Mouse (Mus musculus) intestine, postnatal 0 days (tissue): Measurements from ENCODE around the gene Ifit3. TPM values are rescaled to one million over a fixed set of nuclear protein-coding genes. Genes with fewer than 3 reads are reported as not detected.
"Not testable (repeated sequence)": the region's sequence is repeated elsewhere in the genome, so short reads cannot be mapped to it uniquely, and the experiment has no call there.

Experiments
- ATAC-seq: fragments of 200-750 bp; cut with Nextera tagmentation; 2 replicates; pipeline ENCODE4 v1.8.0; 2017; ENCODE audit warnings: mild to moderate bottlenecking, moderate TSS enrichment, moderate library complexity
- H3K27ac ChIP-seq: fragments of 300-500 bp; sonication (generic); 2 replicates; pipeline ENCODE4 v1.5.1; 2014; ENCODE audit warnings: mild to moderate bottlenecking, low read depth, low read length, moderate library complexity
- H3K27me3 ChIP-seq: fragments of 300-500 bp; sonication (generic); replicated peaks from 2 replicates; pipeline ENCODE4 v1.6.1; 2014; ENCODE audit warnings: low read length, mixed read lengths; ENCODE audit not compliant: control insufficient read depth, insufficient read depth
- H3K36me3 ChIP-seq: fragments of 300-500 bp; sonication (generic); 2 replicates; pipeline ENCODE4 v1.6.1; 2014; ENCODE audit warnings: mild to moderate bottlenecking, moderate library complexity; ENCODE audit not compliant: control insufficient read depth, insufficient read depth
- H3K4me1 ChIP-seq: fragments of 300-500 bp; sonication (generic); replicated peaks from 2 replicates; pipeline ENCODE4 v1.6.1; 2014; ENCODE audit warnings: antibody characterized with exemption, low read length, mixed read lengths; ENCODE audit not compliant: control insufficient read depth, insufficient read depth
- H3K4me2 ChIP-seq: fragments of 300-500 bp; sonication (generic); replicated peaks from 2 replicates; pipeline ENCODE4 v1.6.1; 2014; ENCODE audit warnings: low read depth, mild to moderate bottlenecking, moderate library complexity
- H3K4me3 ChIP-seq: fragments of 300-500 bp; sonication (generic); 2 replicates; pipeline ENCODE4 v1.5.1; 2014; ENCODE audit warnings: low read depth, low read length
- H3K9ac ChIP-seq: fragments of 300-500 bp; sonication (generic); 2 replicates; pipeline ENCODE4 v1.6.1; 2014; ENCODE audit warnings: mild to moderate bottlenecking, low read depth, low read length
- H3K9me3 ChIP-seq: fragments of 300-500 bp; sonication (generic); 2 replicates; pipeline ENCODE4 v1.6.1; 2016; ENCODE audit warnings: mixed run types; ENCODE audit not compliant: control insufficient read depth
- CTCF ChIP-seq: sonication (generic); IDR thresholded peaks from 2 replicates; pipeline ENCODE4 v1.5.1; 2016; ENCODE audit warnings: low read depth, mild to moderate bottlenecking, control low read depth, antibody characterized with exemption, moderate library complexity
- WGBS: fragments of 180-500 bp; shearing (Covaris S2); extraction: QIAGEN DNeasy Blood & Tissue Kit; methylation state at CpG from one replicate; pipeline ENCODE4 v1.1.7; 2014; 5-methylcytosine and 5-hydroxymethylcytosine counted together
- polyA plus RNA-seq: library from polyadenylated mRNA; unstranded; fragments of >200 nt; fragmentation: Nextera tagmentation; extraction: Ambion mirVana; gene quantifications from 2 replicates; pipeline ENCODE4 v1.2.1, GENCODE M21; 2015

Ifit3 gene
- polyA plus RNA-seq, 1 experiment from 2014 or later = 50.2 TPM

DNA sequence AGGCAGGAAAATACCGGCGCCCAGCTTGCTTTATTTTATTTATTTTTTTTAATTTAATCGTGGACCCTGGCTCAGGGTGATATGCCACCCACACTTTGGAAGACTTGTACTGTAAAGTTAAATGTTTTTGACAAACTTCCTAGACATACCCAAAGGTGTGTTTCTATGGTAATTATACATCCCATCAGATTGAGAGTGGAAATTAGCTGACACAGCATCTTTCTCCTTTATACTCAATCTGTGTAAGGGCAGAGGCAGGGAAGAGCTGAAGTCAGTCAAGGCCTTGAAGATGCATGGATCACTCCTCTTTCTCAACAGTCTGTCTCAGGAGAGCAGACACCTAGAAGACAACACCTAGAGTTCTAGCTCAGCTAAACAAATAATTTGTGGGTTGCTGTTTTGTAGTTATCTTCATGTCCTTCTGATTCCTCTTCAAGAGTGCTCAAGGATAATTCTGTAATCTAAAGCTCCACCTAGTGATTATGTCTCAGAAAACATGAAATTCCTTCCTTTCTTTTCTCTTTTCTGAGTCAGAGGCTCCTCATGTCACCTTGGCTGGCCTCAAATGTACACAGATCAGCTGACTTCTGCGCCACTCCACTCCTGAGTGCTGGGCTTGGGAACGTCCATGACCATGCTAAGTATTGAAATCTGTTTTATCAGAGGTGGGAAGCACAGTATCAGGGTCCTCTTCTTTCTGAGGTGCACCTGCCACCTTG is 2.6 kb downstream of the Ifit3 start:
- not testable (repeated sequence) for H3K27me3 ChIP-seq, H3K4me3 ChIP-seq, H3K9ac ChIP-seq, H3K4me1 ChIP-seq, H3K27ac ChIP-seq, H3K36me3 ChIP-seq, H3K4me2 ChIP-seq, H3K9me3 ChIP-seq
- ATAC-seq = peak; percentile 22; the same call in 1 of the 2 replicates
- TF ChIP-seq CTCF = peak; percentile 41
- WGBS = 55% methylated on average over 5 of the region's 5 CpGs

DNA sequence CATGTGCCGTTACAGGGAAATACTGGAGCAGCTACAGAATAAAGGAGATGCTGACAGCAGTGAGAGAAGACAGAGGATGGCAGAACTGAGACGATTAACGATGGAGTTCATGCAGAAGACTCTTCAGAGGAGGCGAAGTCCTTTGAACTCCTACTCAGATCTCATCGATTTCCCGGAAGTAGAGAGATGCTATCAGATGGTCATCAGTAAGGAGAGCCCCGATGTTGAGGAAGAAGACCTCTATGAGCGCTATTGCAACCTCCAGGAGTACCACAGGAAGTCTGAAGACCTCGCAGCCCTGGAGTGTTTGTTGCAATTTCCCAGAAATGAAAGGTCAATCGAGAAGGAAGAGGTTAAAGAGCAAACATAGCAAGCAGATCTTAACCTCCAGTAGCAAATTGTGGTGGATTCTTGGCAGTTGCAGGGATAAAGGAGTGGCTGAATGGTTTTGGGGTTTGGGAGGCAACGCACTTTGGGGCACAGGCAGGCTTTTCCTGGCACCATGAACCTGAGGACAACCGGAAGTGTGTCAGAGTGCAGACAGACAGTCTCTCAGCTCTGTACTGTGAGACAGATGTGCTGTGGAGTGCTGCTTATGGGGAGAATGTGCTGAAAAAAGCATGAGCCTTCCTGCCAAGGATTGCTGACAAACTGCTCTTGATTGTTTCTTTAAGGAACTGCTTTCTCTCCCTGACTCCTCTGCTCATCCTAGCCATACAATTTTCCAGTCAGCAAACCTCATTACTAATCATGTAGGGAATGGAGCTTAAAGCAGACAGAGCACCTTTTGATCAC is 4.8 kb downstream of the Ifit3 start:
- H3K9ac ChIP-seq, H3K4me1 ChIP-seq, ATAC-seq, H3K36me3 ChIP-seq, H3K27me3 ChIP-seq, H3K27ac ChIP-seq, H3K9me3 ChIP-seq, H3K4me3 ChIP-seq, H3K4me2 ChIP-seq: not testable (repeated sequence)
- WGBS = 69% methylated on average over 6 of the region's 12 CpGs

DNA sequence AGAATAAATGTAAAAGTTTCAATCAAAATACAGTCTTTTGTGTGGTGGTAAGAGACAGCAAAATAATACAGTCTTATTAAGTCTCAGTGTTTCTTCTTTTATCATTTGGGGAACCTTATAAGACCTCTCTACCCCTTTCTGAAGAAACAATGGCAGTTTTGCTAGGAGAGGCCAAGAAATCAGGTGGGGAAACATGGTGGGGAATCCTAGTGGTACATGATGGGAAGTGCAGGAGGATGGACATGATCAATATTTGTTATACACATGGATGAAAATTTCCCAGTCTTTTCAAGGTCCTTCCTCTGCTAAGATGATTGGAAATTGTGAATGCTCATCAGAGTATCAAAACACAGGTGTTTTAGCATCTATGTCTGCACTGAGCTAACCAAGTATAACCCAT is 5.6 kb downstream of the Ifit3 start:
- TF ChIP-seq CTCF = peak; percentile 49
- H3K4me3 ChIP-seq = no peak overlapping the region

DNA sequence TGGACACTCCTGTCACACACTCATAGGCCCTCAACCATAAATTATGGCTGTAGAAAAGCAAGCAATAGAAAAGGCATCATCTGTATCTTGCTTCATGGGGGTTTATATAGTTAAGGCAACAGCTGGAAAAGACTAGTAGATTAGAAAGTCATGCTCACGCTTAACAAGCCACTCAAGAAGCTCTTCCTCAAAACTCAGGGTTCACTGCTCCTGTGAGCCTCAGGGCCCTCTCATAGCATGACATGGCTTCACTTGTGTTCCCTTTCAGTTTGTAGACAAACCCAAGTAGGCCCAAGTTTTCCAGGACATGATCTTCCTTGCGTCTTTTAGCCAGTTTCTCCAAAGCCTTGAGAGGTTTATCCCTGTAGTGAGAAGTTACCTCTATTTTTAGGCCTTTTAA is 10.1 kb downstream of the Ifit3 start:
- no peak for ATAC-seq

More for the DNA sequence above, 5.6 kb downstream of the Ifit3 start:
- H3K9ac ChIP-seq = no peak overlapping the region
- H3K9me3 ChIP-seq = no peaks in the 10 kb centered on the region
- H3K36me3 ChIP-seq = no peaks in the 10 kb centered on the region
- no peak overlapping the region for H3K27ac ChIP-seq
- no peak overlapping the region for H3K4me2 ChIP-seq
- no peaks in the 10 kb centered on the region for H3K4me1 ChIP-seq
- H3K27me3 ChIP-seq = no peaks in the 10 kb centered on the region
- ATAC-seq = no peak

DNA sequence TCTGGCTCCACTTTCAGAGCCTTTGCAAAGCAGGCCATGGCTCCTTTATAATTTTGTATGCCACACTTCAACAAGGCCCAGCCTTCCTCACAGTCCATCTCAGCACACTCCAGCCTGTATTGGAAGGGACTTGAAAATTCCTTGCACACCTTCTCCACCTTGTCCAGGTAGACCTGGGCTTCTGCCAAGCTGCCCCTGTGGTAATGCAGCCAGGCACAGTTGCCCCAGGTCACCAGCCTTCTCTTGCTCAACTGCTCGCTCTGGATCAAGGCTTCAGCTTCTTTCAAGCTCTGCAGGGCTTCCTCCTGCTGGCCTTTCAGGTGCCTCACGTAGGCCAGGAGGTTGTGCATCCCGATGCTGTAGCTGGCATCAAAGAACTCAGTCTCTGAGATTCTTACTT is 11.2 kb downstream of the Ifit3 start:
- H3K27ac ChIP-seq, H3K4me1 ChIP-seq, ATAC-seq, H3K36me3 ChIP-seq, H3K27me3 ChIP-seq, H3K9me3 ChIP-seq, H3K9ac ChIP-seq, H3K4me2 ChIP-seq, H3K4me3 ChIP-seq: not testable (repeated sequence)
- 82% methylated on average over 3 of the region's 3 CpGs for WGBS

More for the DNA sequence above, 10.1 kb downstream of the Ifit3 start:
- H3K9me3 ChIP-seq = no peaks in the 10 kb centered on the region
- no peaks in the 10 kb centered on the region for H3K36me3 ChIP-seq
- H3K4me3 ChIP-seq = no peak overlapping the region
- H3K27ac ChIP-seq = no peak overlapping the region
- H3K4me1 ChIP-seq = no peaks in the 10 kb centered on the region
- no peak overlapping the region for H3K4me2 ChIP-seq
- no peak overlapping the region for H3K9ac ChIP-seq
- WGBS = 89% methylated on average over 2 of the region's 2 CpGs
- TF ChIP-seq CTCF = no peak
- H3K27me3 ChIP-seq = no peaks in the 10 kb centered on the region

DNA sequence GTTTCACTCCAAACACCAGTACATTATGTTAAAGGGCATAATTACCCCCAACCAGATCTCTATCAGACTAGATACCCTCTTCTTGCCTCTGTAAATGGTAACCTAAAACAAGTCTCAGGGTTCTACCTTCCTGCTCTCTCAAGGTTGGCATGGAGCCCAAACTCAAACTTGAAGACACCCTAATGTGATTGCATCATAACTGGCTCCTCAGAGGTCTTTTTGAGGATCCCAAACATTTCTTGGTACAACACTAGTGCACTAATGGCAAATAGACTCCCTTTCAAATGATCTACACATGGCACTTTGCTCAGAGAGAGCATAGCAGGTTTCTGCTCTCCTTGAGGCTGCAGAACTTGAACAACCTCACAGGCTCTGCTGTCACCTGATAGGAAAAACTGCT is 13.5 kb downstream of the Ifit3 start:
- no peaks in the 10 kb centered on the region for H3K36me3 ChIP-seq
- H3K4me2 ChIP-seq = no peak overlapping the region
- TF ChIP-seq CTCF = no peak
- H3K4me1 ChIP-seq = no peaks in the 10 kb centered on the region
- no peak for ATAC-seq
- H3K9me3 ChIP-seq = no peaks in the 10 kb centered on the region
- no peak overlapping the region for H3K4me3 ChIP-seq
- H3K27ac ChIP-seq = no peak overlapping the region
- H3K27me3 ChIP-seq = no peaks in the 10 kb centered on the region
- H3K9ac ChIP-seq = no peak overlapping the region
